Mouse (Mus musculus): ENCODE measurements around the gene Il6ra.

Il6ra gene

DNA sequence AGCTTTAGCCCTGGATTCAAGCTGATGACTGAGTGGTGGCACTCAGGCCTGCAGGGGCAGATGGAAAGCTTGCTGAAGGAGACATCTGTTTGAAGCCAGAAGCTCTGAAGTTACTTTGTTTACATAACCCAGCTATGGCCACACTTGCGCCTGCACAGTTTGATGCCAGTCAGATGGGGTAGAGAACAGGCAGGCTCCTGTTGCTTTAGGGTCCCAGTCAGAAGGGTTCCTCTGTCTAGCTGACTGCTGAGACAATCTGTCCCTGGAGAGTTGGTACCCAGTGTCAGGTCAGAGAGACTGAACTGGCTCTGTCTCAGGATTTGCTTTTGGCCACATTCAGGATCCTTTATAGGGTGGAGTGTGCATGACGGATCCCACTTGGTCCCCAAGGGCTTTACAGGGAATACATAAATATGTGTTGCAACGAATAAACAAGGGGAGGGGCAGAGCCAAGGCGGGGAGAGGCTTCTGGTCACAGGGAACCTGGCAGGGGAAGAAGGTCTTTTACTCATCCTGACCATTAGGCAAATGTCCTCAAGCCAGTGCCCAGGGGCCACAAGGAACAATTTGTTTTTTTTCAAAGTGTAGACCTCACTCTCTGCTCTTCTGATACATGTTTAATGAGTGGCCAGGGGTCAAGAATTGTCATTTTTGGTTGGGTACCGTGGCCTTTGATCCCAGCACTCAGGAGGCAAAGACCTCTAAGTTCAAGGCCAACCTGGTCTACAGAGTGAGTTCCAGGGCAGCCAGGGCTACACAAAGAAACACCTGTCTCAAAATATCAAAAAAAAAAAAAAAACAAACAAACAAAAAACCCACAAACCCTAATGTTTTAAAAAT is 3.1 kb downstream of the Il6ra start:
- DNase-seq (ENCODE audit: low read depth) = no peak

DNA sequence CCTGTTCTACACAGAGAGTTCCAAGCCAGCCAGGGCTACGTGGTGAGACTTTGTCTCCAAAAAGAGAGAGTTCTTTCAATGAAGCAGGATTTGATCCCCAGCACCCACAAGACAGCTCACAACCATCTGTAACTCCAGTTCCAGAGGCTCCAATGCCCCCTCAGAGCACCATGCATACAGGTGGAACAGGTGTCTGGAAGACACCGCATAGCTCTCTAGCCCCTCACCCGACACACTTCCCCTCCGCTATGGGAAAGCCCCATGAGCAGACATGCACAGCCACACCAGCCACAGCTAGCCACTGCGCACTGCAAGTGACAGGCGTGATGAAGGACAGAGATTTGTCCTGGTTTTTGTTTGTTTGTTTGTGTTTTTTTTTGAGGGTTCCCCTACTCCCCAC is 4.2 kb downstream of the Il6ra start:
- no peak for DNase-seq (ENCODE audit: low read depth)

DNA sequence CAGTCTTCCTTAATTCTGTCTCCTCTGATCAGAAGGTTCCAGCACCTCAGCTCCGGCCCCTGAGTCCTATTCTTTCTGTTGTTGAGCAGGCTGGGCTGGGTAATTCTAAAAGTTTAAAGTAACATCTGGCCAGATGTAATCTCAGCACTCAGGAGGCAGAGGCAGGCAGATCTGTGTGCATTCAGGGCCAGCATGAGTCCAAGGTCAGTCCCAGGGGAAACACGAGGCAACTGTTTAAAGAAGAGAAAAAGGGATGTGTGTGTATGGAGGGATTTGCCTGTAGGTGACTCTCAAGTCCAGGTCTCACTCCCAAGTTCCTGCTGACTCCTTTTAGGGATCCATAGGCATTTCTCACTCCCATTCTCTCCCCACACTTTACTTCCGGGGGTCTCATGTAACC is 5.2 kb downstream of the Il6ra start:
- no peak for DNase-seq (ENCODE audit: low read depth)

DNA sequence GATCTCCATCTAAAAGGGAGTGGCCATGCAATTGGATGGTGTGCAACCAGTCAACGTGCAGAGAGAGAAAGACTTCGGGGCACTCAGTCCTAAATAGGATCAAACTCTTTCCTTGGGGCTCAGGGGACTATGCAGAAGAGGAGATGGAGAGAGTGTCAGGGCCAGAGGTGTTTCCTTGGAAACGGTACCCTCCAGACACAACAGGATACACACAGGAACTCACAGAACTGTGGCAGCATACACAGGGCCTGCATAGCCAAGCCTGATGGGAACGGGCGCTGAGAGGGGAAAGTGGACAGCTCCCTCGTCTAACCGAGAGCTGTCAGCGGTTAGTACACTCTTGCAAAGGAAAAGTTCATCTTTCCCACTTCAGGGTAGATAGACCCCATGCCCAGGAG is 13.5 kb downstream of the Il6ra start:
- no peak for DNase-seq (ENCODE audit: low read depth)

DNA sequence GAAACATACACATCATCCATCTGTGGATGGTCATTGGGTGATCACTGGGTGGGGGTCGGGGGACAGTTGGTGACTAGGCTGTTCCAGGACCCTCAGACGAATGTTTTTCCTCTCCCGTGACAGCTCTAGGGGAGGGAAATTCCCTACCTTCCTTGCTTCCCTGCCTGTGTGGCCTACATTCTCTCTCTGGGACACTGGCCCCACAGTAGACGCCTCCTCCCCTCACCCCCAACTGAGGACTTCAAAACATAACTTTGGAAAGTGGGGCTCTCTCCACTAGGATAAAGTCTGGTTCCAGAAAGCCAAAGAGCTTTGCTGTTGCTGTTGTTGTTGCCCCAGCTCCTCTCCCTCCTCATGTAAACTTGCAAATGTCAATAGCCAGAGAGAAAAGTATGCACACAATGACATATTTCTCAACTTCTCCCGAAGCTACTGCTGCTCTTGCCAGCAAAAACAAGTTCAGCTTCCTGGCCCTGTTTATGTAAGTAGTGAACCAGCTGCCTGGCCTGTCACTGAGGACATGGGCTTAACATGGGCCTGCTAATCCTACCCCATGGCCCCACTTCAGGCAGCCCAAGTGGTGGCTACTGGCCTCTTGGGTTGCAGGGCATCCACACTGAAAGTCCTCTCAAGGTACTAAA is 14.0 kb downstream of the Il6ra start:
- DNase-seq (ENCODE audit: low read depth) = no peak

DNA sequence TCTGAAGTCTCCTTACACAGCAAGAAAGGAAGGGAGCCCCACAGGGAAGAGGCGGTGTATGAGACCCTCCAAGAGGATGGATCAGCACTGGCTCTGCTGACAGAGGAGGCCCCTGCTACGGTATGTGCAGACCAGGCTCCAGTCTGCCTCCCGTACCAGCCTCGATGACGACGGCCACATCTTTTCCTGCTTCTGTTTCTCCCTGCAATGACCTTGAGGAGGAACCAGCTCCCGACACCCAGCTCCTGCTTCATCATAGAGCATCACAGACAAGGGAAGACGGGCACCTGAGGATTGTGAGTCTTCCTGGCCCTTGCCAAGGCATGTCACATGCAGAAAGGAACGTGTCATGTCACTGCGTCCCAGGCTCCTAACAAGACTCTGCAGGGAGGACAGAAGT is 15.0 kb downstream of the Il6ra start:
- no peak for DNase-seq (ENCODE audit: low read depth)

DNA sequence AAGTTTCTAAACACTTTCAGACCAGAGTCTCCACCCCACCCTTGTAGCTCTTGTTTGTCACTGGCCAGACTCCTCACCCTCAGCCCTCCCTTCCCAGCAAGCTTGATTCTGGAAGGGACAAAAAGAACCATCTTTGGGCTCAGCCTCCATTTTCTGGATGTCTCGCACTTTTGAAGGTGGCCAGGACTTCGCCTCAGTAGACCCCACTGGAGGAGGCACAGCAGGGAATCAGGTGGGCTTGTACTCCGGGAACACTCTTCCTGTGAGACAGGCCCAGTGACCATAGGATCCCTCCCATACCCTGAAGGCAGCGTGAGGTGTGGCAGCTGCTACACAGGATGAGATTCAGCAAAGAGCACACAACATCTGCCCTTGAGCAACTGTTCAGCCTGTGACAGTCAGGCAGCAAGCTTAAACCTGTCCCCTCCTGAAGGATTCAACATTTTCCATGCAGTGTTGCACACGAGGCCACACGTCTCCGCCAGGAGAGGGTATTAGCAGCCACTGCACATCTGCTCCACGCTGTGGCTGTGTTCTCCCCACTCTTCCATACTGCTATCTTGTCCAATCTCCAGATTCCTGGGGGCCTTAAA is 15.7 kb downstream of the Il6ra start:
- no peak for DNase-seq (ENCODE audit: low read depth)

DNA sequence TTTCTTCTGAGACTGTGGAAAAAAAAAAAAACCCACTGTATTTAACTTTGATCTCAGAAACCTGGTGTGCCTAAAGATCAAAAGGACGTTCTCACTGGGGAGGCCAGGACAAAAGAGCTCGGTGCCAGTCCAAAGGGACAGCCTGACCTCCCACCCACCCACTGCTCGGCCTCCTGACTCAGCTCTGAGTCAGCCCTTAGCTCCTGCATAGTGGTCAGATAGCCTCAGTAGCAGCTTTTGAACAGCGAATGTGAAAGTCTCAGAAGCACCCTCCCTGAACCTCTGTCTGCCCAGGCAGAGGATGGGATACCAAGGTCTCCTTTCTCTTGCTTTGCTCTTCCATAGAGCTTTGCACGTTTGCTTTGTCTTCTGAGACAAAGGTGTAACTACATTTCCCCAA is 16.4 kb downstream of the Il6ra start:
- DNase-seq (ENCODE audit: low read depth) = no peak

DNA sequence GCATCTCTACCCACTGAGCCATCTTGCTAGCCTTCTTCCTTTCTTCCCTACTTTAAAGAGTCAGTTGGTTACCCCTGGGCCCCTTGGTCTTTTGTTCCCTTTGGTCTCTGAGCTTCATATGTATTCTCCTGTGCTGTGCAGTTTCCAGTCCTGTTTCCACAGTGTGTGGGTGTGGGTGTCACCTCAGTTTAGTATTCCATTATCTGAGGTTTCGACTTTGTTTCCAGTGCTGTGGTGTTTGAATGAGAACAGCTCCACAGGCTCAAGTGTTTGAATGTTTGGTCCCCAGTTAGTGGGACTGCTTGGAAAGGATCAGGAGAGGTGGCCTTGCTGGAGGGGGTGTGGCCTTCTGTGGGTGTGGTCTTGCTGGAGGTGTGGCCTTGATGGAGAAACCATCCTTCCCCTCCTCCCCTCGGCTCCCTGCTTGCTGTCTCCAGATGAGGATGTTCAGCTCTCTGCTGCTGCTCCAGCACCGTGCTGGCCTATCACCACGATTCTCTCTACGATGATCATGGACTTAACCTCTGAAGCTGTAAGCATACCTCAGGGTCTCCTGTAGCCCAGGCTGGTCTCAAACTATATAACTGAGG is 20.4 kb downstream of the Il6ra start:
- DNase-seq (ENCODE audit: low read depth) = no peak

DNA sequence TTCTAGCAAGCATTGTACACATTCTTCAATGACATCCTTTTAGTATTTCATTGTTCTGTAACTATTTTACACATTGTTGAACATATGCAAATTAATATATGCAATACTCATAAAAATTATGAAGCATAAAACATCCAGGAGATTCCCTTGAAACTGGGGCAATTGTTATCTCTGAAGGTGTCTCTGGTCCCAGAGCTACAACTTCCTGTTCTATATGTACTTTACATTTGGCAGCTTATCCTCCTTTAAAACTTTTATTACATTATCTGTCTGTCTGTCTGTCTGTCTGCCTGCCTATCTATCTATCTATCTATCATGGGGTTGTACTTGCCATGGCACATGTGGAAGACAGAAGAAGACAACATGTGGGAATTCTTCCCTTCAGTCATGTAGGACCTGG is 21.3 kb downstream of the Il6ra start:
- DNase-seq (ENCODE audit: low read depth) = no peak

DNA sequence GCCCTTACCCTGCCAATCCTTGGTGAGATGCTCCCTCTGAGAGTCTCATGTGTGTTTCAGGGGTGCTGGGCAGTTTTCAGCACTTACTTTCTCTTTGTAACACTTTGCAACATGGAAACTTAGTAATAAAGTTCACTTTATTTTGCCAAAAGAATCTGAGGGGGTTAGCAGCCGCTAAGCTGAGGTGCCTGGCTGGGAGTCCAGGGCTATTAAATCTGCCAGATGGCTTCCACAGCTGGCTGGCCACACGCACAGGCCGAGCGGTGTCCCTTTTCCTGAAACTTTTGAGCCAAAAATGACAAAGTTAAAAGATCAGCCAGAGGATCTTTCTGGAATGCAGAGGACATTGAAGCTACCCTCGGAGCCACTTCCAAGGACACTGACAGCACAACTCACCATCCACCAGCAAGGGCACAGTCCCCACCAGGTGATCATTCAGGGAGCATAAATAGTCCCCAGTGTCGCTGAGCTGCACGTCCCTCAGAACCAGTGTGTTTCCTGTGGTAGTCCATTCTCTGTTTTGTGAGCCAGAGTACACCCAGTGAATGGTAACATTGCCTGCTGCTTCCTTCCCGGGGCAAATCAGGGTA is 23.1 kb downstream of the Il6ra start:
- DNase-seq (ENCODE audit: low read depth) = no peak

DNA sequence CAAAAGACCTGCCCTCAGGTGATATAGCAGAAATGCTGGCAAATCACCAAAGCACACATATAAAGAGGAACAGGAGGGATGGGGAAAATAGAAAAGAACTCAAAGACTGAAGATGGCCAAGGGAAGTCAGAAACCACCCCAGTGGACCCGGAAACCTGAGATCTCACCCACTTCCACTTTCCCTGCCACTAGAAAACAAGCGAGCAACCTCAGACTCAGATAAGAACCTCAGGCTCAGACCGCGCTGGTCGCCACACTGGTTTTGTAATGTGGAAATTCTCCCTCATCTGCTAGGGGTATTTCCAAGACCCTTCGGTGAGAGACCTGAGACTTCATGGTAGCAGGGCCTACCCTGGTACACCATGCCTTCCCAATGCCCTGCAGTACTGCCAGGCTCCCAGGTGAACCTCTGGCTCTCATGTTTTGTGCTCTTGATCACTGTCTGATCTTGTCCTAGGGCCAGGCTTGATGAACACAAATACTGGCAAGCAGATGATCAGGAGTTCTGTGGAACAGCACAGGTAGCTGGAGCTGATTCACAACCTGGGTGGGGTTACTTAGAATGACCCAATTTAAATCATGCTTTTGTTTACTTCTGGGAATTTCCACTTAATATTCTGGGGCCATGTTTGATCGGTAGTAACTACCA is 25.3 kb downstream of the Il6ra start:
- no peak for DNase-seq (ENCODE audit: low read depth)

DNA sequence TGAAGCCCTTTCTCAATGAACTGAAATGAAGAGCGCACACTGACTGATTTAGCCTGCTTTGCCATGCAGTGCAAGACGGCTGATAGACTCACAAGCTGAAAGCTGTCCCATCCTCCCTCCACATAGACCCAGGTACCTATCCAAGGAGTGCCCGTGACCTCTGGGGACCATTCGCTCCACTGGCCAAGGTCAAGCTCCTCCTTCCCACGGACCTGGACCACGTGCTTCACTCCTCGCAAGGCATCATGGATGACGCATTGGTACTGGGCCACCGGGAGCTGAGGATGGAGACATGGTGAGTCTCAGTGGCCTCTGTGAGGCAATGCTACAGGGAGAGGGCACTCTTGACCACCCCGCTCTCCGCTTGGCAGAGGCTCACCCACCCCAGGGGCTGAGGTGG is 27.2 kb downstream of the Il6ra start:
- DNase-seq (ENCODE audit: low read depth) = no peak

DNA sequence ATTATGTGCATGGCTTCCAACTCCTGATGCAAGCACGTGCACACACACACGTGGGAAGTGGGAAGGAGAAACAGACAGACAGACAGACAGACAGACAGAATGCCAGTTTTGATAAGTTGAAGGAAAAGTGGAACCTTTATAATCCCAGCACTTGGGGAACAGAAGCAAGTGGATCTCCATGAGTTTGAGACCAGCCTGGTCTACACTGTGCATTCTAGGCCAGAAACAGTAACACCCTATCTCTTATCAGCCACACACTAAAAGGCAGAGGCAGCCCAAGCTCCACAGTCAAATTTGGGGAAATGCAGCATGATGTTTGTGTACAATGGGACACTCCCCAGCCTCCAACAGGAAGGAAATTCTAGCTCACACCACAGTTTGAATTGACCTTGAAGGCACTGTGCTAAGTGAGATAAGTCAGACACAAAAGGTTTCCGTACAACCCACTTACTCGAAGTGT is 29.4 kb downstream of the Il6ra start:
- no peak for DNase-seq (ENCODE audit: low read depth)

DNA sequence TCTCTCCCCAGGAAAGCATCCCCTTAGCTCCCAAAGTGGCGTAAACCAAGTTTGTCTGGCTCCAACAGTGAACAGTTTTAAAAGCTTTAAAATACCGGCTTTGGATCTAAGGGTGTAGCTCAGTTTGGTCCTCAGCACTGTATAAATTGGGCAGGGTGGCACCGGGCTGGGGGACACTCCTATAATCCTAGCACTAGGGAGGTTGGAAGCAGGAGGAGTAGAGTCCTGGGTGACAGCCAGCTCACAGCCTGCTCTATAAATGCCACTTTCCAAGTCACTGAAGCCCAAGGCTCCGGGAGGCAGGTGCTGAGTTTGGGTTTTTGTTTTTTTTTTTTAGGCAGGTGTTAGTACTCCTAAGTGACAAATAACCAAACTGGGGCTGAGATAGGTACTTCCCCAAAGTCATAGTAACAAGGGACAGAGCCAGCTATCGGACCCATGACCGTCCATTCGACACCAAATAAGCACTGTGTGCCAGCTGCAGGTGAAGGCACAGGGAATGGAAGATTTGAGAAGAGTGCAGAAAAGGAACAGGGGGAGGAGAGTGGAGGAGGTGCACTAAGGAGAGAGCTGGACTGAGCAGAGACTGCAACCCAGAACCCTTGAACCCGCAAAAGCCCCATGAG is 30.3 kb downstream of the Il6ra start:
- DNase-seq (ENCODE audit: low read depth) = no peak

DNA sequence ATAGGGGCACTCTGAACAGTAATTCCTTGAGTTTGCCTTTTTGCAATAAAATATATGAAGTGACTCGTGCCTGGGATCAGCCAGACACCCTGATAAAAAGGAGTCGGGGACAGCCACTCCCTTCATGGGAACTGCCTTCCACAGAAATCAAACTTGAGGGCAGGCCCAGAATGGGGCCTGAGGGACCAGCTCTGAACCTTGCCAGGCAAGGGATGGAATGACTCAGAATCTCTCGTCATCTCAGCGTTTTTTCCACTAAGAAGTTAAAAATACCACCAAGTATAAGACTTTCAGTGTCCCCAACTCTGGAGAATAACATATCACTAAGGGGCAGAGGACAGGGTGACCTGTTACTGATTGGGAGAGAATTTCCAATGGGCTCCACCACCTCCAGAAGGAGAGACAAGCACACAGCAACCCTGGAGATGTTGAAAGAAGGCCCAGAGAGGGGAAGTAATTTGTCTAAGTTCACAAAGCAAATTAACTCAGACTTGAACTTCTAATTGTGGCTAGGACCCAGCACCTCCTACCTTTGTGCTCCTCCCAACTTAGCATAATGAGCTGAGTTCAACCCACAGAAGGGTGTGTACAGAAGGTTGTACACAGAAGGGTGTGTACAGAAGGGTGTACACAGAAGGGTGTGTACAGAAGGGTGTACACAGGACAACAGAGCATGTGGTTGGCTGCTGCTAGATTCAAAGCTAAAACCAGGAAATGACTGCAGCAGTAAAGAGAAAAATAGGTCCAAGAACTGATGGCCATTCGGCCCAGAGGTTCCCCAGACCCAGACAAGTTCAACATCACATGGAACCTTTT is 32.8 kb downstream of the Il6ra start:
- DNase-seq (ENCODE audit: low read depth) = no peak

DNA sequence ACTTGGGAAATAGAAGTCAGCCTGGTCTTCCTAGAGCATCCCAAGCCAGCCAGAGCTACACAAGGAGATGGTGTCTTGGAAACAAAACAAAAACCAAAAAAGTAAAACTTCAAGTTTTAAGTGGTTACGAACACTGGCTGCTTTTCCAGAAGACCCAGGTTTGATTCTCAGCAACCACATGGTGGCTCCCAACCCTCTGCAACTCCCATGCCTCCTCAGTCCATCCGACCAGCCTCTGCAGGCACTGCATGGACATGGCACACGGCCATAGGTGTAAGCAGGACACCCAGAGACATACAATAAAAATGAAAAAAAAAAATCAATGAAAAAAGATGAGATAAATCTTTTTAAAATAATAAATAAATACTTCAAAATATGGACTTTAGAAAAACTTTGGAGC is 33.7 kb downstream of the Il6ra start:
- no peak for DNase-seq (ENCODE audit: low read depth)

DNA sequence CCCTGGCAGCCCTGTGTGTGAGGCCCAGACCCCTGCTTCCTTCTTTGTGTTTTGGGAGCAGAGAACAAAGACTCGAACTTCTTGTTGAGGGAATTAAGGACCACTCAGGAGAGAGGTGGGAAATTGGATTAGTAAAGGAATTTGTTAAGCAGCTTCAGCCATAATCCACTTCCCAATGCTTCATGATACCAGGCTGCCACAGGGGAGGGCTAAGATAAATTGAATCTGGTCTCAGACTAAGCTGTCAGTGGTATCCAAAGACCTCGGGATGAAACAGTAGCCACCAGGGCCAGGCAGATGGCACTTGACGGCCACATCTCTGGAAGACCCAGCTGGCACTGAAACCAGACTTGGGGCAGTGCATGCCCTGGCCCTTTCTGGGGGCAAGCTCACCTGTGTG is 34.5 kb downstream of the Il6ra start:
- no peak for DNase-seq (ENCODE audit: low read depth)

DNA sequence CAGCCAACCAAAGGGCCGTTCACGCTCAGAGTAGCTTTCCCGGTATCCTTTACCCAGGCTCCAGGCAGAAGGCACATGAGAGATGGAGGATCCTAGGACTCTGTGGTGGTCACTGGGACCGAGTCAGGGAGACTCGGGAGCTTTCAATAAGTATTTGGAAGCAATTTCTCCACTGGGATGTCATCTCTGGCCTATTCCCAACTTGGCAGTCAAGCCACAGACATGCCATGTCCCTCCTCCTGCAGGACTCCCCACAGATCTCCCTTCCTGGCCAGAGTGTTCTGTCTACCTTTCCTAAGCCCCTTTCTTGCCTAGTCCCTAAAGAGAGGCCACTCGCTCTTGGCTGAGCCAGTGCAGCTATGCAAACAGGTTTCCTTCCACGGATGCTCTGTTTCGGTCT is 35.9 kb downstream of the Il6ra start:
- DNase-seq (ENCODE audit: low read depth) = no peak

DNA sequence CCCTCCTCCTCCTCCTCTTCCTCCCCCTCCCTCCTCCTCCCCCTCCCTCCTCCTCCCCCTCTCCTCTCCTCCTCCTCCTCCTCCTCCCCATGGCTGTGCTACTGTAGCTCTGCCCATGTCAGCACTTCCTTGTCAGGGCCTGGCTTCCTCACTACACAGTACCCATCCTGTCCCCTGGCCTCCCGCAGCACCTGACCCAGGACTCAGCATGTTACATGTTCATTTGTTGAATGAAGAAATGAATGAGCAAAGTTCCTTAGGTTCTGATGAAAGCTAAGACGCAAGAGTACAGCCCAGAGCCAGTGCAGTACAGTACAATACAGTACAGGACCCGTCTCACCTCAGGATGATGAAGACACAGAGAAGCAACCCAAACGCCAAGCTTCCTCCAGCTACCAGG is 36.5 kb downstream of the Il6ra start:
- no peak for DNase-seq (ENCODE audit: low read depth)

DNA sequence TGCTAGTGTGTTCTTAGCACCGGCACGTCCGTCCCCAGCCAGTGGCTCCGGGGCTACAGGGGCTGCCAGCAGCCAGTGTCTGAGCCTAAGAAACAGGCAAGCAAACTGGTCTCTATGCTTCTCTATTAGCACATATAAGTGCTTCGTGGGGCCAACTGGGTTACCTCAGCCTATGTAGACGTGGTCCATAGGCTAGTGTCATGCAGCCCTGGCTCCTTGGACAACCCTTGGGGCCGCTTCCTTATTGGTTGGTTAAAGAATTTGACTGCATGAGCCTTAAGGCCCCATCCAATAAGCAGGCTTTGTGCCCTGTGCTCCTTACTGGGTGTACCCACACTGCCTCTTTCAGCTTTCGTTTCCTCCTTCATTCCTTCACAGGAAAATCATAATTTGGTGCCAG is 37.2 kb downstream of the Il6ra start:
- DNase-seq (ENCODE audit: low read depth) = no peak
